ENCODE assay signal across 14 mouse cellular contexts in genomic region chr4:77077607-77078006, GRCm38 (mm10).
"Had no signal": no experiment of that assay in that cellular context is flagged by ENCODE, and none has a peak within 500 bp of the region (broad histone marks: within the 10 kb centered on the region; RNA-seq: fewer than 3 reads in every experiment).

No protein-coding gene starts in this region.

- H3K36me3 ChIP-seq: kidney, embryonic 15.5 days; limb, embryonic 15.5 days; liver, embryonic 12.5 days; midbrain, embryonic 13.5 days; neural tube, embryonic 12.5 days had no signal

- H3K4me1 ChIP-seq: kidney, embryonic 15.5 days; limb, embryonic 15.5 days; liver, embryonic 12.5 days; midbrain, embryonic 13.5 days; neural tube, embryonic 12.5 days had no signal

- ATAC-seq: liver, embryonic 12.5 days; midbrain, embryonic 13.5 days had no signal

- H3K27me3 ChIP-seq: kidney, embryonic 15.5 days; limb, embryonic 15.5 days; liver, embryonic 12.5 days; midbrain, embryonic 13.5 days; neural tube, embryonic 12.5 days had no signal

- H3K9ac ChIP-seq: kidney, embryonic 15.5 days; limb, embryonic 15.5 days; liver, embryonic 12.5 days; lung, embryonic 14.5 days; midbrain, embryonic 13.5 days; neural tube, embryonic 12.5 days had no signal

- DNase-seq: kidney, adult 11 months; kidney, postnatal 14 days; left cerebral cortex, postnatal 4 days; lung, embryonic 14.5 days; lung, postnatal 10 days; lung, postnatal 4 days; right cerebral cortex, postnatal 14 days; thymus, postnatal 14 days had no signal

- H3K4me2 ChIP-seq: kidney, embryonic 15.5 days; limb, embryonic 15.5 days; liver, embryonic 12.5 days; lung, embryonic 14.5 days; midbrain, embryonic 13.5 days; neural tube, embryonic 12.5 days had no signal

- H3K9me3 ChIP-seq: kidney, embryonic 15.5 days; limb, embryonic 15.5 days; liver, embryonic 12.5 days; midbrain, embryonic 13.5 days; neural tube, embryonic 12.5 days had no signal

- H3K4me3 ChIP-seq: kidney, embryonic 15.5 days; limb, embryonic 15.5 days; liver, embryonic 12.5 days; midbrain, embryonic 13.5 days; neural tube, embryonic 12.5 days had no signal

- H3K27ac ChIP-seq: kidney, embryonic 15.5 days; limb, embryonic 15.5 days; liver, embryonic 12.5 days; midbrain, embryonic 13.5 days; neural tube, embryonic 12.5 days; stomach, postnatal 0 days had no signal
